ENCODE assay signal across 16 mouse cellular contexts in the genomic region with DNA sequence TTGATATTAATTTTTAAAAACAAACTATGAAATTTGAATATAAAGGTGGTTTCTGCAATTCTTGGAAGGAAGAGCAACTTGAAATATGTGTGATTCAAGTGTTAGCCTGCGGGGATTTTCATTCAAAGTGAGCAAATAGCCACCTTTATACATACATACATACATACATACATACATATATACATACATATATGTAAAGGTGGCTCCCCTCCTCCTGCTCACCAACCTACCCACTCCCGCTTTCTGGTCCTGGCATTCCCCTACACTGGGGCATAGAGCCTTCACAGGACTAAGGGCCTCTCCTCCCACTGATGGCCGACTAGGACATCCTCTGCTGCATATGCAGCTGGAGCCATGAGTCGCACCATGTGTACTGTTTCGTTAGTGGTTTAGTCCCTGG.
"Had no signal": no experiment of that assay in that cellular context is flagged by ENCODE, and none has a peak within 500 bp of the region (broad histone marks: within the 10 kb centered on the region; RNA-seq: fewer than 3 reads in every experiment).

No protein-coding gene starts in this region.

- H3K9me3 ChIP-seq: neural tube, embryonic 13.5 days; neural tube, embryonic 15.5 days; stomach, embryonic 15.5 days had no signal

- H3K27ac ChIP-seq: neural tube, embryonic 13.5 days; neural tube, embryonic 15.5 days; stomach, embryonic 15.5 days; stomach, postnatal 0 days had no signal

- H3K4me2 ChIP-seq: neural tube, embryonic 13.5 days; neural tube, embryonic 15.5 days; stomach, embryonic 15.5 days had no signal

- H3K36me3 ChIP-seq: neural tube, embryonic 13.5 days; neural tube, embryonic 15.5 days; stomach, embryonic 15.5 days had no signal

- H3K4me1 ChIP-seq: neural tube, embryonic 13.5 days; neural tube, embryonic 15.5 days; stomach, embryonic 15.5 days had no signal

- H3K4me3 ChIP-seq: neural tube, embryonic 13.5 days; neural tube, embryonic 15.5 days; stomach, embryonic 15.5 days had no signal

- DNase-seq: retina, postnatal 1 day; right cerebral cortex, adult 18-20 months; right cerebral cortex, postnatal 14 days; right cerebral cortex, postnatal 25 days; right cerebral cortex, postnatal 4 days; spleen, adult 18-20 months; thymus, adult 18-20 months; thymus, adult 2 months; thymus, postnatal 14 days; thymus, postnatal 25 days; thymus, postnatal 36 days; thymus, postnatal 4 days had no signal

- H3K27me3 ChIP-seq: neural tube, embryonic 13.5 days; neural tube, embryonic 15.5 days had no signal

- H3K9ac ChIP-seq: neural tube, embryonic 13.5 days; neural tube, embryonic 15.5 days; stomach, embryonic 15.5 days had no signal
